Mouse (Mus musculus) heart, postnatal 0 days (tissue): ENCODE data around the gene Ctf2. TPM values are rescaled to one million over a fixed set of nuclear protein-coding genes. Genes with fewer than 3 reads are reported as not detected.

Experiments
- ATAC-seq: fragments of 200-750 bp; cut with Nextera tagmentation; 2 replicates; pipeline ENCODE4 v1.8.0; 2017; ENCODE audit warnings: low read depth, moderate number of reproducible peaks, moderate library complexity; ENCODE audit not compliant: insufficient read depth
- DNase-seq: peaks from one replicate; pipeline ENCODE4 v3.0.0-alpha.2; 2016; ENCODE audit warnings: low spot score
- H3K27ac ChIP-seq: fragments of 300-500 bp; sonication (generic); 2 replicates; pipeline ENCODE4 v1.5.1; 2014; ENCODE audit warnings: low read depth, mild to moderate bottlenecking
- H3K27me3 ChIP-seq: fragments of 300-500 bp; sonication (generic); 2 replicates; pipeline ENCODE4 v1.6.1; 2014; ENCODE audit warnings: low read length, mixed read lengths; ENCODE audit not compliant: control insufficient read depth, insufficient read depth
- H3K36me3 ChIP-seq: fragments of 300-500 bp; sonication (generic); replicated peaks from 2 replicates; pipeline ENCODE4 v1.6.1; 2014; ENCODE audit warnings: low read length, mixed read lengths; ENCODE audit not compliant: control insufficient read depth, insufficient read depth
- H3K4me1 ChIP-seq: fragments of 300-500 bp; sonication (generic); 2 replicates; pipeline ENCODE4 v1.6.1; 2014; ENCODE audit warnings: antibody characterized with exemption; ENCODE audit not compliant: control insufficient read depth, insufficient read depth
- H3K4me2 ChIP-seq: fragments of 300-500 bp; sonication (generic); 2 replicates; pipeline ENCODE4 v1.6.1; 2014; ENCODE audit warnings: low read depth, mild to moderate bottlenecking, low read length, moderate library complexity
- H3K4me3 ChIP-seq: fragments of 300-500 bp; sonication (generic); 2 replicates; pipeline ENCODE4 v1.5.1; 2014; ENCODE audit warnings: low read depth, low read length
- H3K9ac ChIP-seq: fragments of 300-500 bp; sonication (generic); replicated peaks from 2 replicates; pipeline ENCODE4 v1.6.1; 2014; ENCODE audit warnings: low read depth, low read length, mixed read lengths
- H3K9me3 ChIP-seq: fragments of 300-500 bp; sonication (generic); replicated peaks from 2 replicates; pipeline ENCODE4 v1.6.1; 2016; ENCODE audit warnings: low read length; ENCODE audit not compliant: control insufficient read depth
- CTCF ChIP-seq: IDR thresholded peaks from 2 replicates; pipeline ENCODE4 v1.5.1; 2016; ENCODE audit warnings: antibody characterized with exemption, control low read depth, low read depth
- EP300 ChIP-seq: IDR thresholded peaks from 2 replicates; pipeline ENCODE4 v1.6.1; 2016; ENCODE audit warnings: antibody characterized with exemption, low read depth
- WGBS: fragments of 180-500 bp; shearing (Covaris S2); extraction: QIAGEN DNeasy Blood & Tissue Kit; methylation state at CpG from one replicate; pipeline ENCODE4 v1.1.7; 2014; 5-methylcytosine and 5-hydroxymethylcytosine counted together
- polyA plus RNA-seq: library from polyadenylated mRNA; unstranded; fragments of >200 nt; fragmentation: Nextera tagmentation; extraction: Ambion mirVana; gene quantifications from 2 replicates; pipeline ENCODE4 v1.2.1, GENCODE M21; 2015
- total RNA-seq: library from RNA; depleted of rRNA; stranded (reverse); fragments of >200 nt; gene quantifications from 2 replicates; pipeline ENCODE4 v1.2.3, GENCODE M21; 2014; ENCODE audit warnings: low replicate concordance

The Ctf2 gene
- total and polyA plus RNA-seq, 2 experiments from 2014 or later: not detected

DNA sequence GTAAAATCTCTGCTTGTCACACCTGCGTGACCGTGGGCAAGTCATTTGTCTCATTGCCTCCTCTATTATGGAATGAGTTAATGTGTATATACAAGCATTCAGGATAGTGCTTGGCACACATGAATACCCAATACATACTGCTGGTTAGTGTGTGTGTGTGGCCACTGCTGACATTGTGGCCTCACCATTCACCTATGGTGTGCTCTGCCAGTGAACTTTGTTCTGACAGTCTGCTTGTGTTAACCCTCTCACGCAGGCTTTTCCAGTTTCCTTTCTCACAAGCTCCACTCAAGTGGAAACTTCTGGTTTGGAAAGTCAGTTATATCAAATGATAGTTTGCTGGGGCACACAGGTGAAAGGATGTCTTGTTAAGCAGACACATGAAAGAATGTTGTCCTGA, 20.9 kb downstream of the Ctf2 start:
- H3K27ac ChIP-seq: no peak overlapping the region
- no peak overlapping the region for H3K4me2 ChIP-seq
- peaks cover 8% of the 10 kb centered on the region for H3K36me3 ChIP-seq
- ATAC-seq: no peak
- peaks cover 19% of the 10 kb centered on the region for H3K4me1 ChIP-seq
- DNase-seq: no peak
- H3K4me3 ChIP-seq: no peak overlapping the region
- H3K27me3 ChIP-seq: no peaks in the 10 kb centered on the region
- no peak overlapping the region for H3K9ac ChIP-seq
- no peaks in the 10 kb centered on the region for H3K9me3 ChIP-seq
- no peak for TF ChIP-seq EP300
- no peak for TF ChIP-seq CTCF
- 89% methylated on average over 3 of the region's 3 CpGs for WGBS

DNA sequence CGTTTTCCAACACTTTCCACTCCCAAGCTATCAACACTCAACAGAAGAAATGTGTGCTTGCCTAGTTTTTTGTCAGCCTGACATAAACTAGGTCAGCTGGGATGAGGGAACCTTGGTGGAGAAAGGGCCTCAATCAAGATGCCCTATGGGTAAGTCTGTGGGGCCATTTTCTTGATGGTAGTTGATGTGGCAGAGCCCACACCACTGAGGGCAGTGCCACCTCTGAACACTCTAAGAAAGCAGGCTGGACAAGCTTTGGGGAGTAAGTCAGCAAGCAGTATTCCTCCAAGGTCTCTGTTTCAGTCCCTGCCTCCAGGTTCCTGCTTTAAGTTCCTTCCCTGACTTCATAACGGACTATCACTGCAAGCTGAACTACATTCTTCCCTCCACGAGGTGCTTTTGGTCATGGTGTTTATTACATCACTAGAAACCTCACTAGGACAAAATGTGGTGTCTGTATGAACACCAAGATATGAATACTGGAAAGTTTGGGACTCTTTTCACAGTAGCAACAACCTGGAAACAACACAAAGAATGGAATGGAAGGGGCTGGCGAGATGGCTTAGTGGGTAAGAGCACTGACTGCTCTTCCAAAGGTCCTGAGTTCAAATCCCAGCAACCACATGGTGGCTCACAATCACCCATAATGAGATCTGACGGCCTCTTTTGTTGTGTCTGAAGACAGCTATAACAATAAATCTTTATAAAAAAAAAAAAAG, 22.5 kb downstream of the Ctf2 start:
- DNase-seq: no peak

DNA sequence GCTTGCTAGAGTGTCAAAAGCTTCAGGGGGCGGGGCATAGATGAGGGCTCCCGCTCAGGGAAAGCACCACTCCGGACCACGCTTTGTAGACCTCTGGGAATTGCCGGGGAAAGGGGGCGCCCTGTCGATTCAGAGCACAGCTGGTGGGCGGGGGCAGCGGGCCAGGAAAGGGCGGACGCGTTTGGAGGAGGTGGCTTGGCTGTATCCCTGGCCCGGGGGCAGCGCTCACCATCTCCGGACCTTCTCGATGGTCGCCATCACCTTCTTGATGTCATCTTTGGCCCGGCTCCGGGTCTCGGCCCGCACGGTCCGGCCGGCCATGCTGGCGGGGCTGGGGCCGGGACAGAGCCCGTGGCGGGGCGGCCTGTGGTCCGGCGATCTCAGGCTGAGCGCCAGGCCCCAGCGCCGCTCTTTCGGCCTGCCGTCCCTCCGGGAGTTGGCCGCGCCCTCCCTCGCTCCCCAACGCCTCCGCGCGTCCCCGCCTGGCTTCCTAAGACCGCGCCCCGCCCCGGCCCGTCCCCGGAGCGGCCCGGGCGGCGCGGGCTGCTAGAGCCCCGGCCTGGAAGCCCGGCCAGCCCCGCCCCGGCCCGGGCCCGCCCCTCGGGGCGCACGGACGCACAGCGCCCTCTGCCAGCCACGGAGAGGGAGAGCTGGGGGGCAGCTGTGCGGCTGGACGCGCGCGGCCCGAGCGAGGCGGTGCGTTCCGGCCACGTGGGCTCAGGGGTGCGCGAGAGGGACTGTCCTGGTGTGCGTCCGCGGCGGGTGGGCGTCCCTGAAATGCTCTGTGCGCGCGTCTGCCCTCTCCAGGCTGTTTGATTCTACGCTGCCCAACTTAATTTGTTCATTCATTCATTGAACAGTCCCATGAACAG, 23.5 kb downstream of the Ctf2 start, which contains the start of gene Bcl7c:
Gene Bcl7c (minus strand): TSS at position 727 of the 872 bp plus-strand sequence.
- DNase-seq (peak; percentile 97), ATAC-seq (peak; percentile 91)
- Histone ChIP-seq H3K4me3 (peak within 1 kb of the TSS; percentile 83), H3K4me1 (peaks cover 19% of the 10 kb centered on the region), H3K4me2 (peak within 1 kb of the TSS; percentile 72), H3K27me3 (no peaks in the 10 kb centered on the region), H3K9ac (peak within 1 kb of the TSS; percentile 78), H3K9me3 (no peaks in the 10 kb centered on the region), H3K27ac (peak within 1 kb of the TSS; percentile 96), H3K36me3 (peaks cover 17% of the 10 kb centered on the region)
- no peak for TF ChIP-seq EP300
- peak; percentile 61 for TF ChIP-seq CTCF
- WGBS: under 1% methylated on average over 55 of the region's 90 CpGs

More for the DNA sequence above, 22.5 kb downstream of the Ctf2 start:
- Histone ChIP-seq H3K27ac (0 out of 2 replicates have a peak overlapping the region, but pooled peaks have one; percentile 96), H3K4me3 (peak overlapping the region; percentile 83), H3K4me2 (peak overlapping the region; percentile 72), H3K9ac (no peak overlapping the region), H3K4me1 (peaks cover 19% of the 10 kb centered on the region), H3K9me3 (no peaks in the 10 kb centered on the region), H3K27me3 (no peaks in the 10 kb centered on the region), H3K36me3 (peaks cover 15% of the 10 kb centered on the region)
- TF ChIP-seq EP300 (no peak), CTCF (no peak)
- WGBS: 65% methylated on average over 5 of the region's 5 CpGs
- no peak for ATAC-seq

DNA sequence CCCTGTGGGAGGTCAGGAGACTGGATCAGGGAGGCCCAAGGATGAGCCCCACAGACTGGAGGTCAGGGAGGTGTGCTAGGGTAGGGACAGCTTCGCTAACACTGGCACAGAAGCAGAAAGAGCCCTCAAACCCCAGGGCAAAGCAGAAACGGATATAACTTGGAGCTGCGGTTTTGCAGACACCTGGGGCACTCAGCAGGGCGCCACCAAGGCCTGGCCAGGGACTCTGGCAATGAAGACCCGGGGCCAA, 24.1 kb downstream of the Ctf2 start:
- TF ChIP-seq CTCF: no peak
- TF ChIP-seq EP300: no peak
- H3K9ac ChIP-seq: peak overlapping the region; percentile 78
- 0% methylated on average over 5 of the region's 5 CpGs for WGBS
- peaks cover 22% of the 10 kb centered on the region for H3K36me3 ChIP-seq
- peak overlapping the region; percentile 83 for H3K4me3 ChIP-seq
- no peaks in the 10 kb centered on the region for H3K27me3 ChIP-seq
- no peaks in the 10 kb centered on the region for H3K9me3 ChIP-seq
- H3K4me1 ChIP-seq: peaks cover 19% of the 10 kb centered on the region
- H3K27ac ChIP-seq: peak overlapping the region; percentile 96
- no peak for DNase-seq
- no peak for ATAC-seq
- peak overlapping the region; percentile 72 for H3K4me2 ChIP-seq

- Histone ChIP-seq H3K27ac (peak overlapping the region; percentile 96), H3K4me3 (peak overlapping the region; percentile 83), H3K4me2 (peak overlapping the region; percentile 72), H3K9me3 (no peaks in the 10 kb centered on the region), H3K36me3 (peaks cover 25% of the 10 kb centered on the region), H3K27me3 (no peaks in the 10 kb centered on the region), H3K4me1 (peaks cover 14% of the 10 kb centered on the region), H3K9ac (peak overlapping the region; percentile 78)
- DNase-seq (no peak), ATAC-seq (no peak)
- TF ChIP-seq CTCF (no peak), EP300 (no peak)
- 33% methylated on average over 22 of the region's 22 CpGs for WGBS
Measured at GRCm38 (mm10) chr7:127707045-127707956, 24.7 kb downstream of the Ctf2 start.
